Mouse (Mus musculus) CD4-positive, CD25-positive, alpha-beta regulatory T cell, adult 9 weeks (primary cell): ENCODE results near the gene Cnnm4. TPM values are rescaled to one million over a fixed set of nuclear protein-coding genes. Genes with fewer than 3 reads are reported as not detected.

ENCODE experiments used
- polyA plus RNA-seq: library from polyadenylated mRNA; unstranded; fragments of 100-300 nt; shearing (Covaris generic); gene quantifications from one replicate; pipeline ENCODE4 v1.2.1, GENCODE M21; 2017

Gene Cnnm4
- polyA plus RNA-seq, result 2.5 TPM

DNA sequence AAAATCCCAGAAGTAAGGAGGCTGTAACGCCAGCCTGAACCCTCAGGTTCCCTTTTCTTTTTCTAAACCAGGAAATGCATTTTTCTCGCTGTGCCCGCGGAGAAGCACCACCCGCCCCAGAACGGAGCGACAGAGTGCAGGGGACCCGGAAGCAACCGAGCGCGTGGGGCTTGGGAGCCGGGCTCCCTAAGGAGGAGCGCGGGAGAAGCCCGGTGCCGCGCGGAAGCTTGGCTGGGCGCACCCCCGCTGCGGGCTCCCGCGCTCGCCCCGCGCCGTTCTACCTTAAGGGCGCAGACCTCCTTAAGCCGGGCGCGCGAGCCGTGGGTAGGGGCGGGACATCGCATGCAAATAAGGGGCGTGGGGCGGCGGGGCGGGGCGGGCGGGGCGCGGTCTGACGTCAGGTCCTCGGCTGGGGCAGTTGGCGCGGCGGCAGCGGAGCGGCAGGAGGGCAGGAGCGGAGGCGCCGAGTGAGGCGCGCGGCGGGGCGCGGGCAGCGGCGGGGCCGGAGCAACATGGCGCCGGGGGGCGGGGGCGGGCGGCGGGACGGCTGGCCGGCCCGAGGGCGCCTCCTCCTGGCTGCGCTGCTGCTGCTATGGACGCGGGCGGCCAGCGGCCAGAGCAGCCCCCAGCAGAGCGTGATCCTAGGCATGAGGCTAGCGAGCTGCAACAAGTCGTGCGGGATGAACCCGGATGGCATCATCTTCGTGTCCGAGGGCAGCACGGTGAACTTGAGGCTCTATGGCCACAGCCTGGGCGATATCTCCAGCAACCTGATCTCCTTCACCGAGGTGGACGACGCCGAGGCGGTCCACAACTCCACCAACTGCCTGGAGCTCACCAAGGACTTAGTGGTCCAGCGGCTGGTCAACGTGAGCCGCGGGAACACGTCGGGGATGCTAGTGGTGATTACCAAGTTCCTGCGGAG, at the start of gene Cnnm4:
Cnnm4 (plus strand) TSS at position 440 of the 925 bp plus-strand sequence.

DNA sequence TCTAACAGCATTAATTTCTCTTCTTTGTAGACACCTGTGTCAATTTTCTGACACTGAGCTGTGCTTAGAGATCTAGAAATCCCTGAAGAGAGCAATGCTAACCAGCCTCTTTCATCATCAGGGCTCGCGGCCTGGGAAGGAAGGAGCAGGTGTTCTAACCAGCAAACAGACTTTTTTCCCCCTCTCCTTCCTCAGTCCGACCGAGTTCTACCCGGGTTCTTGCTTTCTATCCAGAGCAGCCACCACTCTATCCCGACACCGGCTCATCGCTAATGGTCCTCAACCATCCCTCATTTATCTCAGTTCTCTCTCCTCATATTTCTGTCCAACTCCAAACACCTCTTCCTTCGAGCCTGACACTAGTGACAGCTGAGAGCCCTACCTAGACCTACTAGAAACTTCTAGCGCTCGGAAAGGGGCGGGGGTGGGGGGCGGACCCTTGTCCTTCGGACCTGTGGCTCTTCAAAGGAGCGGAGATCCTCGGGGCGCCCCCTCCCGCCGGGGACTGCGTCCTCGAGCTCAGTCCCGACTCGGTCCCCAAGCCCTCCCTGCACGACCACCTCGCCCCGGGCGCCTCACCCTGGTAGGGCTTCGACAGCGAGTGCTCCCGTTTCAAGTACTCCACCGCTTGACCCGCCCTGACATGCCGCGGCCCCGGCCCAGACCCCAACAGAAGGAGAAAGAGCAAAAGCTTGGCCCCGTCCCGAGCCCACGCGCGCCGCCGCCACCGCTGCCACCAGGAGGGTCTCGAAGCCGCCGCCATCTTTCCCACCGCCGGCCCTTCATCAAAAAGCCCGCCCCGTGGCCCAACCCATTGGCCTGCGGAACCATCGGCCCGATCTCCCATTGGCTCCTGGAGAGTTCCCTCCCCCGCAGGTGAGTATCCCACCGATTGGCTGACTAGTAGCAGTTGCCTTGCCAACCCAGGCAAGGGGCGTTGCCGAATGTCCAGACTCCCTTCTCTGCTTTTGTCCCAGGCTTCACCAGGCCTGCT, 26.7 kb upstream of the Cnnm4 start, which contains the start of gene Lman2l:
Lman2l (minus strand) TSS at position 801 of the 994 bp plus-strand sequence.

GRCm38 (mm10) chr1:36511289-36512021, 40.0 kb downstream of the Cnnm4 start, which contains the start of gene Cnnm3:
TSS of gene Cnnm3 (plus strand) at chr1:36511867.

DNA sequence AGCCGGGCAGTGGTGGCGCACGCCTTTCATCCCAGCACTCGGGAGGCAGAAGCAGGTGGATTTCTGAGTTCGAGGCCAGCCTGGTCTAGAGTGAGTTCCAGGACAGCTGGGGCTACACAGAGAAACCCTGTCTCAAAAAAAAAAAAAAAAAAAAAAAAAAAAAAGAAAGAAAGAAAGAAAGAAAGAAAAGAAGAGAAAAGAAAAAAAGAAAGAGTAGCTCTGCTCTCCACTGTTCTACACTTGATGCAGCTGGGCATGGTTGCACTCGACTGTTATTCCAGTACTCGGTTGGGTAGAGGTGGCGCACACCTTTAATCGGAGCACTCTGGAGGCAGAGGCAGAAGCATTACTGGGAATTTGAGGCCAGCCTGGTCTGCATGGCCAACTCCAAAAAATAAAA, 65.4 kb downstream of the Cnnm4 start, which contains the start of gene Ankrd23:
Ankrd23 (minus strand) TSS at position 101 of the 400 bp plus-strand sequence.

DNA sequence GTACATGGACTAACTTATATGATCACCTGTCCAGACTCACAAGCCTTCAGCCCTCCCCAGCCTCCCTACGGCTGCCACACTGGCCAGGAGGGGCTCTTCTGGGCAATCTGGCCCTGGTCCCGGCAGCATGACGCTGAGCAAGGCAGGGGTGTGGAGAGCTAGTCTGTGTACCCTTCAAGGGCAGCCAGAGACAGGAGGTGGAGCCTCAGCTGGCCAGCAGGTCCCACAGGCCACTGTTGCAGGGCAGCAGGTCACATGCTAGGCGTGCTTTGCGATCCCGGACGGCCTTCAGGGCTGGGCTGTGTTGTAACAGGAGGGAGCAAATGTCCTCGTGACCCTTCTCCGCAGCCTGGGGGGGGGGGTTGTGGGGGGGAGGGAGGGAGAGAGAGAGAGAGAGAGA, 67.8 kb downstream of the Cnnm4 start, which contains the start of gene Gm42417:
Gm42417 (minus strand) TSS at position 244 of the 400 bp plus-strand sequence.

DNA sequence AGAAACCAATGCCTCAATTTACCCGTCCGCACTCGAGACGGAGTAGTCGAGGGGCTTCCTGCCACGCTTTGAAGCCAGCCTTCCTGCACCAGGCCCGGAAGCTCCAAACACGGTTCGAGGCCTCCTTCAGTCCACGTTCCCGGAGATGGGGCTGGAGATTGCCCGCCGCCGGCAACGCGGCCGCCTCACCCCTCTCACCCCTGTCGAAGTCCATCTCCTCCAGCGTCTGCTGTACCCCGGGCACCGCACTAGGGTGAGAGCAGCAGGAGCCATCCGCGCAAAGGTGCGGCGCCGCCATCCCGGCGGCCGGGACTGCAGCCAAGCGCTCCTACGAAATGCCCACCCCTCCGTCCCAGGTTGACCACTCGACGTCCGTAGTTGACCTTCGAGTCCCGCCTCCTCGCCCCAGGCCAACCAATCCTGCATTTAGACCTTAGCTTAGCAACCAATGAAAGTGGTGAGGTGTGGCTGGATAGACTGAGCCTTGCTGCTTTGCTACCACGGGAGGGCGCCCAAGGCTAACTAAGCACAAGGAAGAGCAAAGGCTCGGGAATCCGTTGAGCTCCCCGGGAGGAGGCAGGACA, 75.6 kb downstream of the Cnnm4 start, which contains the start of gene Ankrd39:
Ankrd39 (minus strand) TSS at position 558 of the 584 bp plus-strand sequence.

Other genes with a start within 250 kb of the Cnnm4 start
- gene Uggt1, start 226.9 kb upstream of the Cnnm4 start, polyA plus RNA-seq, result 37.8 TPM
- gene Neurl3, start 196.9 kb upstream of the Cnnm4 start, polyA plus RNA-seq, result 83.8 TPM
- gene Arid5a, start 163.9 kb upstream of the Cnnm4 start, polyA plus RNA-seq, result 161 TPM
- gene Kansl3, start 102.4 kb upstream of the Cnnm4 start, polyA plus RNA-seq, result 70.3 TPM
- 1.1 TPM for gene Fer1l5, start 99.3 kb upstream of the Cnnm4 start, polyA plus RNA-seq
- gene Lman2l, start 26.3 kb upstream of the Cnnm4 start, polyA plus RNA-seq, result 25.0 TPM
- gene Cnnm3, start 40.2 kb downstream of the Cnnm4 start, polyA plus RNA-seq, result 2.8 TPM
- gene Ankrd23, start 65.3 kb downstream of the Cnnm4 start, polyA plus RNA-seq, result 39.2 TPM
- 1.1 TPM for gene Gm42417, start 67.8 kb downstream of the Cnnm4 start, polyA plus RNA-seq
- 47.8 TPM for gene Ankrd39, start 75.8 kb downstream of the Cnnm4 start, polyA plus RNA-seq
- 0.86 TPM for gene Sema4c, start 86.7 kb downstream of the Cnnm4 start, polyA plus RNA-seq
- not detected for gene Fam178b, start 211.6 kb downstream of the Cnnm4 start, polyA plus RNA-seq
- gene Cox5b, start 219.8 kb downstream of the Cnnm4 start, polyA plus RNA-seq, result 557 TPM
- gene 4933424G06Rik, start 238.5 kb downstream of the Cnnm4 start, polyA plus RNA-seq, result not detected
- gene Actr1b, start 242.8 kb downstream of the Cnnm4 start, polyA plus RNA-seq, result 81.9 TPM